Mouse (Mus musculus) liver, postnatal 0 days (tissue): Measurements from ENCODE around the gene Cradd. TPM values are rescaled to one million over a fixed set of nuclear protein-coding genes. Genes with fewer than 3 reads are reported as not detected.

Experiments
- ATAC-seq: fragments of 200-750 bp; cut with Nextera tagmentation; 2 replicates; pipeline ENCODE4 v1.8.0; 2017; ENCODE audit warnings: mild to moderate bottlenecking, moderate library complexity
- DNase-seq: peaks from one replicate; pipeline ENCODE4 v3.0.0-alpha.2; 2016
- H3K27ac ChIP-seq: fragments of 300-500 bp; sonication (generic); 2 replicates; pipeline ENCODE4 v1.5.1; 2014; ENCODE audit warnings: antibody characterized with exemption, moderate library complexity, mild to moderate bottlenecking, low read depth
- H3K27me3 ChIP-seq: fragments of 300-500 bp; sonication (generic); 2 replicates; pipeline ENCODE4 v1.6.1; 2014; ENCODE audit warnings: low read length, control low read depth, mixed read lengths; ENCODE audit not compliant: insufficient read depth
- H3K36me3 ChIP-seq: fragments of 300-500 bp; sonication (generic); replicated peaks from 2 replicates; pipeline ENCODE4 v1.6.1; 2014; ENCODE audit warnings: mild to moderate bottlenecking, control low read depth, low read length, moderate library complexity, mixed read lengths; ENCODE audit not compliant: insufficient read depth
- H3K4me1 ChIP-seq: fragments of 300-500 bp; sonication (generic); 2 replicates; pipeline ENCODE4 v1.6.1; 2014; ENCODE audit warnings: antibody characterized with exemption, mild to moderate bottlenecking, control low read depth; ENCODE audit not compliant: insufficient read depth
- H3K4me2 ChIP-seq: fragments of 300-500 bp; sonication (generic); 2 replicates; pipeline ENCODE4 v1.6.1; 2014; ENCODE audit warnings: low read depth, mild to moderate bottlenecking, low read length, moderate library complexity, mixed read lengths
- H3K4me3 ChIP-seq: fragments of 300-500 bp; sonication (generic); 2 replicates; pipeline ENCODE4 v1.5.1; 2014; ENCODE audit warnings: low read depth, low read length
- H3K9ac ChIP-seq: fragments of 300-500 bp; sonication (generic); replicated peaks from 2 replicates; pipeline ENCODE4 v1.6.1; 2014; ENCODE audit warnings: mild to moderate bottlenecking, moderate library complexity
- H3K9me3 ChIP-seq: fragments of 300-500 bp; sonication (generic); 2 replicates; pipeline ENCODE4 v1.6.1; 2016; ENCODE audit warnings: mild to moderate bottlenecking, control low read depth, low read length, mixed read lengths
- CTCF ChIP-seq: sonication (generic); IDR thresholded peaks from 2 replicates; pipeline ENCODE4 v1.5.1; 2016; ENCODE audit warnings: antibody characterized with exemption, low read depth
- EP300 ChIP-seq: IDR thresholded peaks from 2 replicates; pipeline ENCODE4 v1.6.1; 2016; ENCODE audit warnings: antibody characterized with exemption, low read depth, mild to moderate bottlenecking
- WGBS: fragments of 180-500 bp; shearing (Covaris S2); extraction: QIAGEN DNeasy Blood & Tissue Kit; methylation state at CpG from one replicate; pipeline ENCODE4 v1.1.7; 2014; ENCODE audit not compliant: insufficient replicate concordance; 5-methylcytosine and 5-hydroxymethylcytosine counted together
- polyA plus RNA-seq: library from polyadenylated mRNA; unstranded; fragments of >200 nt; fragmentation: Nextera tagmentation; extraction: Ambion mirVana; gene quantifications from 2 replicates; pipeline ENCODE4 v1.2.1, GENCODE M21; 2015

The Cradd gene
- polyA plus RNA-seq, 1 experiment from 2014 or later, result 6.5 TPM

- DNase-seq (no peak), ATAC-seq (no peak)
- 77% methylated on average over 5 of the region's 5 CpGs for WGBS
- Histone ChIP-seq H3K9ac (no peak overlapping the region), H3K27ac (no peak overlapping the region), H3K27me3 (no peaks in the 10 kb centered on the region), H3K4me1 (peaks cover 9% of the 10 kb centered on the region; the same call in 1 of the 2 replicates), H3K4me2 (no peak overlapping the region), H3K9me3 (no peaks in the 10 kb centered on the region; the same call in 1 of the 2 replicates), H3K36me3 (no peaks in the 10 kb centered on the region), H3K4me3 (no peak overlapping the region)
- TF ChIP-seq EP300, result no peak
- no peak for TF ChIP-seq CTCF
Observed at GRCm38 (mm10) chr10:95184210-95184609, 139.7 kb downstream of the Cradd start.

GRCm38 (mm10) chr10:95183051-95183450, 140.9 kb downstream of the Cradd start:
- H3K4me3 ChIP-seq, result no peak overlapping the region
- H3K36me3 ChIP-seq, result no peaks in the 10 kb centered on the region
- no peak overlapping the region for H3K27ac ChIP-seq
- no peaks in the 10 kb centered on the region for H3K27me3 ChIP-seq
- ATAC-seq (no peak), DNase-seq (no peak)
- no peak overlapping the region for H3K4me2 ChIP-seq
- peaks cover 9% of the 10 kb centered on the region; the same call in 1 of the 2 replicates for H3K4me1 ChIP-seq
- WGBS, result 67% methylated on average over 4 of the region's 4 CpGs
- TF ChIP-seq EP300, result no peak
- no peak for TF ChIP-seq CTCF
- H3K9ac ChIP-seq, result no peak overlapping the region
- H3K9me3 ChIP-seq, result no peaks in the 10 kb centered on the region; the same call in 1 of the 2 replicates

- Histone ChIP-seq H3K27ac (no peak overlapping the region), H3K27me3 (no peaks in the 10 kb centered on the region), H3K4me2 (no peak overlapping the region), H3K9ac (no peak overlapping the region), H3K36me3 (no peaks in the 10 kb centered on the region), H3K4me1 (peaks cover 9% of the 10 kb centered on the region; the same call in 1 of the 2 replicates), H3K4me3 (no peak overlapping the region), H3K9me3 (no peaks in the 10 kb centered on the region; the same call in 1 of the 2 replicates)
- 73% methylated on average over 4 of the region's 4 CpGs for WGBS
- ATAC-seq, result no peak
- DNase-seq, result no peak
- TF ChIP-seq EP300 (no peak), CTCF (no peak)
Observed at GRCm38 (mm10) chr10:95182405-95182804, 141.5 kb downstream of the Cradd start.

GRCm38 (mm10) chr10:95181553-95181952, 142.4 kb downstream of the Cradd start:
- ATAC-seq (no peak), DNase-seq (no peak)
- no peaks in the 10 kb centered on the region for H3K27me3 ChIP-seq
- no peak overlapping the region for H3K4me2 ChIP-seq
- whole genome bisulfite sequencing, result 39% methylated on average over 10 of the region's 10 CpGs
- no peaks in the 10 kb centered on the region; the same call in 1 of the 2 replicates for H3K9me3 ChIP-seq
- H3K27ac ChIP-seq, result 0 out of 2 replicates have a peak overlapping the region, but pooled peaks have one; percentile 12
- H3K36me3 ChIP-seq, result no peaks in the 10 kb centered on the region
- H3K4me3 ChIP-seq, result no peak overlapping the region
- peaks cover 9% of the 10 kb centered on the region; the same call in 1 of the 2 replicates for H3K4me1 ChIP-seq
- no peak overlapping the region for H3K9ac ChIP-seq
- TF ChIP-seq CTCF (no peak), EP300 (no peak)

- Histone ChIP-seq H3K27ac (0 out of 2 replicates have a peak overlapping the region, but pooled peaks have one; percentile 12), H3K9me3 (no peaks in the 10 kb centered on the region), H3K4me3 (no peak overlapping the region), H3K4me2 (no peak overlapping the region), H3K36me3 (no peaks in the 10 kb centered on the region), H3K27me3 (no peaks in the 10 kb centered on the region), H3K4me1 (peaks cover 9% of the 10 kb centered on the region; the same call in 1 of the 2 replicates), H3K9ac (no peak overlapping the region)
- DNase-seq (no peak), ATAC-seq (peak; percentile 50)
- WGBS, result 61% methylated on average over 3 of the region's 3 CpGs
- TF ChIP-seq CTCF (no peak), EP300 (no peak)
Observed at GRCm38 (mm10) chr10:95180900-95181299, 143.0 kb downstream of the Cradd start.

GRCm38 (mm10) chr10:95180177-95180576, 143.8 kb downstream of the Cradd start:
- DNase-seq, result peak; percentile 31
- Histone ChIP-seq H3K27me3 (no peaks in the 10 kb centered on the region), H3K4me1 (peaks cover 9% of the 10 kb centered on the region; the same call in 1 of the 2 replicates), H3K4me2 (no peak overlapping the region), H3K9ac (no peak overlapping the region), H3K27ac (0 out of 2 replicates have a peak overlapping the region, but pooled peaks have one; percentile 12), H3K36me3 (no peaks in the 10 kb centered on the region), H3K4me3 (no peak overlapping the region), H3K9me3 (no peaks in the 10 kb centered on the region)
- 21% methylated on average over 8 of the region's 8 CpGs for whole genome bisulfite sequencing
- TF ChIP-seq EP300 (no peak), CTCF (no peak)
- ATAC-seq, result peak; percentile 71
